Mouse (Mus musculus) neural tube, embryonic 11.5 days (tissue): ENCODE results near the gene Zfp358. TPM values are rescaled to one million over a fixed set of nuclear protein-coding genes. Genes with fewer than 3 reads are reported as not detected.

Source experiments
- ATAC-seq: fragments of 200-750 bp; cut with Nextera tagmentation; 2 replicates; pipeline ENCODE4 v1.8.0; 2017; ENCODE audit warnings: moderate number of reproducible peaks, mild to moderate bottlenecking, moderate TSS enrichment, moderate library complexity; ENCODE audit not compliant: insufficient read depth, low FRiP score, low TSS enrichment
- DNase-seq: peaks from one replicate; pipeline ENCODE4 v3.0.0-alpha.2; 2015; ENCODE audit warnings: low spot score
- H3K27ac ChIP-seq: fragments of 300-500 bp; sonication (generic); 2 replicates; pipeline ENCODE4 v1.5.1; 2014; ENCODE audit warnings: low read depth, mild to moderate bottlenecking, low read length
- H3K27me3 ChIP-seq: fragments of 300-500 bp; sonication (generic); 2 replicates; pipeline ENCODE4 v1.6.1; 2014; ENCODE audit warnings: mild to moderate bottlenecking, low read length, mixed read lengths; ENCODE audit not compliant: control insufficient read depth, insufficient read depth
- H3K36me3 ChIP-seq: fragments of 300-500 bp; sonication (generic); 2 replicates; pipeline ENCODE4 v1.6.1; 2014; ENCODE audit warnings: mild to moderate bottlenecking, low read length, moderate library complexity, mixed read lengths; ENCODE audit not compliant: control insufficient read depth, insufficient read depth
- H3K4me1 ChIP-seq: fragments of 300-500 bp; sonication (generic); 2 replicates; pipeline ENCODE4 v1.6.1; 2014; ENCODE audit warnings: low read length, mixed read lengths; ENCODE audit not compliant: control insufficient read depth, insufficient read depth
- H3K4me2 ChIP-seq: fragments of 300-500 bp; sonication (generic); 2 replicates; pipeline ENCODE4 v1.6.1; 2014; ENCODE audit warnings: low read depth, mild to moderate bottlenecking, moderate library complexity
- H3K4me3 ChIP-seq: fragments of 300-500 bp; sonication (generic); 2 replicates; pipeline ENCODE4 v1.5.1; 2014; ENCODE audit warnings: low read depth, low read length
- H3K9ac ChIP-seq: fragments of 300-500 bp; sonication (generic); 2 replicates; pipeline ENCODE4 v1.6.1; 2014; ENCODE audit warnings: mild to moderate bottlenecking, low read length
- H3K9me3 ChIP-seq: fragments of 300-500 bp; sonication (generic); 2 replicates; pipeline ENCODE4 v1.6.1; 2016; ENCODE audit warnings: low read length; ENCODE audit not compliant: control insufficient read depth
- WGBS: fragments of 180-500 bp; shearing (Covaris S2); extraction: QIAGEN DNeasy Blood & Tissue Kit; methylation state at CpG from one replicate; pipeline ENCODE4 v1.1.7; 2014; 5-methylcytosine and 5-hydroxymethylcytosine counted together
- polyA plus RNA-seq: library from polyadenylated mRNA; unstranded; fragments of >200 nt; fragmentation: Nextera tagmentation; extraction: Ambion mirVana; gene quantifications from 2 replicates; pipeline ENCODE4 v1.2.1, GENCODE M21; 2014

Zfp358 gene
- polyA plus RNA-seq, 1 experiment from 2014 or later: 29.9 TPM

DNA sequence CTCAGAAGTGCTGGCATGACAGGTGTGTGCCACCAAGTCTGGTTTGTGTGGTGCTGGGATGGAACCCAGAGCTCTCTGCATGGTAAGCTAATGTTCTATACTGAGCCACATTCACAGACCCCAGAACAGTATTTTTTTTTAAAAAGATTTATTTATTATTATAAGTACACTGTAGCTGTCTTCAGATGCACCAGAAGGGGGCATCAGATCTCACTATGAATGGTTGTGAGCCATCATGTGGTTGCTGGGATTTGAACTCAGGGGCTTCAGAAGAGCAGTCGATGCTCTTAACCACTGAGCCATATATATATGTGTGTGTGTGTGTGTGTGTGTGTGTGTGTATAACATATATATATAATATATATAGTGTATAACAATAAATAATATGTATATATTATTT, 24.1 kb upstream of the Zfp358 start:
- no peak for ATAC-seq
- H3K27me3 ChIP-seq: no peaks in the 10 kb centered on the region
- no peaks in the 10 kb centered on the region for H3K9me3 ChIP-seq
- no peak overlapping the region for H3K27ac ChIP-seq
- 84% methylated on average over 1 of the region's 1 CpGs for WGBS
- no peak for DNase-seq
- no peak overlapping the region for H3K4me3 ChIP-seq
- H3K9ac ChIP-seq: no peak overlapping the region
- no peak overlapping the region for H3K4me2 ChIP-seq
- H3K4me1 ChIP-seq: peaks cover 5% of the 10 kb centered on the region; the same call in 1 of the 2 replicates
- no peaks in the 10 kb centered on the region for H3K36me3 ChIP-seq

DNA sequence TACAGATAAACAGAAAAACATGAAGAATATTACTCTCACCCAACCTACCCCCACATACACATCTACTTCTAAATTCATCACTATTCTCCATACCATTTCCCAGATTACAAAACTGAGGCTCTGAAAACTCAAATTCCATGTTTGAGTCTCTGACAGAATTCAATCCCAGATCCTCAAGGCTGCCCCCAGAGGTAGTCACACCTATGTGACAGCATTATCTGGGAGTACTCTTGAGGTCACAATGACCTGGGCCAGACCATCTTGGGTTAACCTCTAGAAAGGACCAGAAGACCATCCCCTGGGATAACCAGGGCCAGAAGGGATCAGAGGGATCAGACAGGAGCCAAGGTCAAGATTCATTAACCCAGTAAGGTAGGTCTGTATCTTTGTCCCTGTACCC, 22.4 kb upstream of the Zfp358 start, which contains the start of gene Tex45:
Gene Tex45 (plus strand): TSS at position 301 of the 400 bp plus-strand sequence.
- no peak for DNase-seq
- no peak for ATAC-seq
- H3K4me1 ChIP-seq: peaks cover 5% of the 10 kb centered on the region; the same call in 1 of the 2 replicates
- no peak within 1 kb of the TSS for H3K4me2 ChIP-seq
- no peaks in the 10 kb centered on the region for H3K27me3 ChIP-seq
- no peak within 1 kb of the TSS for H3K9ac ChIP-seq
- H3K36me3 ChIP-seq: no peaks in the 10 kb centered on the region
- H3K4me3 ChIP-seq: no peak within 1 kb of the TSS
- no peaks in the 10 kb centered on the region for H3K9me3 ChIP-seq
- H3K27ac ChIP-seq: no peak within 1 kb of the TSS

DNA sequence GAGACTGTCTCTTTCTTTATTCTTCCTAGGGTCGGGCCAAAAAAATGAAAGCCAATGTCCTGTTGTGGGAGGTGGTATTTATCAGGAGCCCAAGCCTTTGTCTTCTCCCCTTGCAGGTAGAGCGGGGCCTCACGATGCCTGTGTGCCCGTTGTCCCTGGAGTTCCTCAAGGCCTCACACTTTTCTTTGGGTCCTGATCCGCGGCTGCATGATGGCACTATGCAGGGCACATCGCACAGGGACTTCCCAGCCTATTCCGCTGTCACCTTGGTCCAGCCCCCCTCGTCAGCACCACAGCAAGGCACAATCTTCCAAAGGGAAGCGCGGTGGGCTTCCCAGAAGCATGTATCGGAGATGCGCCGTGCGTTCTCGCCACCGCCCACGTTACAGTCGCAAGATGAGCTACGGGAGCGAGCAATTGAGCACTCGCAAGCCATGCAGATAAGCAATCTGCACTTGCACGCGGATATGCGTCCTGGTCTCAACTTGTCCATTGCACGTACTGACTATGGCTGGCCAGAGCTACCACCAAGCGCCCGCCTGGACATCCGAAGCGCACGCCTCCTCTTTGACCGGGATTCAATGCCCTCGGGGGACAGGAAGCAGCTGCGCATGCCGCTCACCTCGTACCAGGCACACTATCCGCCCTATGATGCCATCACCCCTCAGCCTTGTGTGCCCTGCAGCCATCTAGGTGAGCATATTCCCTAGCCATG, 17.1 kb upstream of the Zfp358 start:
- Histone ChIP-seq H3K27ac (no peak overlapping the region), H3K27me3 (no peaks in the 10 kb centered on the region), H3K9ac (no peak overlapping the region), H3K4me2 (peak overlapping the region; percentile 25), H3K4me1 (no peaks in the 10 kb centered on the region), H3K9me3 (no peaks in the 10 kb centered on the region), H3K36me3 (no peaks in the 10 kb centered on the region), H3K4me3 (no peak overlapping the region)
- WGBS: 26% methylated on average over 37 of the region's 37 CpGs
- ATAC-seq (no peak), DNase-seq (no peak)

DNA sequence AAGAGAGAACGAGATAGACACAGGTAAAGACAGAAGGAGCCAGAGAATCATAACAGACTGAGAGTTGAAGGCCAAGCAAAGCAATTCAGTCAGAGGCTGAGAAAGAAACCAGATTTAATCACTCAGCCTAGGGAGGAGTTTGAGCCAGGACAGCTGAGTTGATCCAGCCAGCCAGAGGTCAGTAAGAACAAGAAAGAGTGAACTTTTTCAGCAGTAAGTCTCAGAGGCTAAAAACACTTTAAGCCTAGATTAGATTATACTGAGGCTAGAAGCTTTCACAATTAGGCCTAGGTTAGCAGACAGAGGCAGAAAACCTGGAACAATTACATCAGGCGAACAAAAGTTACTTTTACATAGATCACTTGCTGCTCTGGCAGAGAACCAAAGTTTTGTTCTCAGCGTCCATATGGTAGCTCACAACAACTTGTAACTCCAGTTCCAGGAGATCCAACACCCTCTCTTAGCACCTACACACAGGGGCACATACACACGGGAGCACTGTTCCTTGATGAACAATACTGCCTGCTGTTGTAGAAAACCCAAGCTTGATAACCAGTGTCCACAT, 12.6 kb upstream of the Zfp358 start:
- no peak overlapping the region for H3K27ac ChIP-seq
- no peaks in the 10 kb centered on the region for H3K27me3 ChIP-seq
- no peak overlapping the region for H3K9ac ChIP-seq
- no peaks in the 10 kb centered on the region for H3K36me3 ChIP-seq
- H3K4me3 ChIP-seq: no peak overlapping the region
- no peaks in the 10 kb centered on the region for H3K4me1 ChIP-seq
- ATAC-seq (no peak), DNase-seq (no peak)
- H3K9me3 ChIP-seq: no peaks in the 10 kb centered on the region
- no peak overlapping the region for H3K4me2 ChIP-seq
- 75% methylated on average over 4 of the region's 4 CpGs for WGBS

DNA sequence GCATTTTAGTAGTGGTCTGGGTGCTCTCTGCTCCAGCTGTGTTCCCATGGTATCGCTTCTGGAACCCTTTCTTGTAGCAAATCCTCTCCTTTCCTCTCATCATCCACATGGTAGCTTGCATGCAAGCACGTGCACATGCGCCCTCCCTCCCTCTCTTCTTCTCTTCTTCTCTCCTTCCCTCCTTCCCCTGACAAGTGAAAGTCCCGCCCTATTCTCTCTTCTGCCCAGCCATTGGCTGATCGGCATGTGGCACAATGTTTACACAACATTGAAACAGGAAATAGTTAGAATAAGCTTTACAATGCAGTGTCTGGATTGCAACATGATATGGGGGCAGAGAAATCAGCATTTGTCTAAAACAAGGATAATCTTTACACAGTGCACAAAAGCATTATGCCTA, 11.3 kb upstream of the Zfp358 start:
- no peak for DNase-seq
- no peaks in the 10 kb centered on the region for H3K9me3 ChIP-seq
- WGBS: 70% methylated on average over 5 of the region's 5 CpGs
- no peak overlapping the region for H3K4me2 ChIP-seq
- no peaks in the 10 kb centered on the region for H3K36me3 ChIP-seq
- H3K27ac ChIP-seq: no peak overlapping the region
- no peaks in the 10 kb centered on the region for H3K27me3 ChIP-seq
- no peaks in the 10 kb centered on the region for H3K4me1 ChIP-seq
- no peak for ATAC-seq
- H3K4me3 ChIP-seq: no peak overlapping the region
- no peak overlapping the region for H3K9ac ChIP-seq

DNA sequence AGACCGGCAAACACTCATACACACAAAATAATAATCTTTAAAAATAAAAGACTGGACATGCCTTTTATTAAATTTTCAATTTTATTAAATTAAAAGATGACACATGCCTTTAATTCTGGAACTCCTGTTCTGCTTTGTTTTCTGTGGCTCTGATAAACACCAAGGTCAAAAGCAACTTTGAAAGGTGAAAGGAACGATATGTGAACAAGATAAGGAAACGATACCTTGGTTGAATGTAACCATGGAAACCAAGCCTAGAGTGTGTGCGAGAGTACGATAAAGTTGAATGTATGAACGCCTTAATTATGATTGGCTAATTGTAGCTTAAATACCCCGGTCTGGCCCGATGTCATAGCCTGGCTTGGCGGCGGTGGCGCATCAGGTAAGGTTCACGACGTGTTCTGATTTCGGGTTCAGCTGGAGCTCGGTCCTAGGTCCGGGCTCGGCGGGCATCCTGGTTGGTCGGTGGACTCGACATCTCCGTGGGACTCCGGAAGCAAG, 10.6 kb upstream of the Zfp358 start:
- DNase-seq (no peak), ATAC-seq (no peak)
- Histone ChIP-seq H3K4me1 (no peaks in the 10 kb centered on the region), H3K4me3 (no peak overlapping the region), H3K36me3 (no peaks in the 10 kb centered on the region), H3K4me2 (no peak overlapping the region), H3K27ac (no peak overlapping the region), H3K9ac (no peak overlapping the region), H3K9me3 (no peaks in the 10 kb centered on the region), H3K27me3 (no peaks in the 10 kb centered on the region)
- 86% methylated on average over 22 of the region's 22 CpGs for WGBS

DNA sequence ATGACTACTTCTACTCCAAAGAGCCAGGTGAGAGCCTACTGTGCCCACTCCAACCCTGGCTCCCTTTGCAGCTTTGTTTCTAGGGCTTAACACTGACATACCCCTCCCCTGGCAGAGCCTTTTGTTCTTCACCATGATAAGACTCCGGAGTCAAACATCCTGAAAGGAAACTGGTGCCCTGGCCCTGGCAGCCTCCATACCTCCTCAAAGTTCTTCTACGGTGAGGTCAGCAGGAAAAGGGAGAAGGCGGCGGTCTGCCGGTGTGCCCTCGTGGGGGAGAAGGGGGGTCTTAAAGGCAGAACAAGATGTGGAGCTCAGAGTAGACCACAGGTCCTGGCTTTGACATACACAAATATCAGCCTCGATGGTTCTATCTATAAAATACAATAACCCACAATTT, 9.4 kb upstream of the Zfp358 start:
- ATAC-seq (no peak), DNase-seq (no peak)
- H3K9ac ChIP-seq: no peak overlapping the region
- H3K27ac ChIP-seq: no peak overlapping the region
- no peaks in the 10 kb centered on the region for H3K27me3 ChIP-seq
- no peak overlapping the region for H3K4me2 ChIP-seq
- no peaks in the 10 kb centered on the region for H3K4me1 ChIP-seq
- H3K36me3 ChIP-seq: no peaks in the 10 kb centered on the region
- 91% methylated on average over 7 of the region's 7 CpGs for WGBS
- no peaks in the 10 kb centered on the region for H3K9me3 ChIP-seq
- no peak overlapping the region for H3K4me3 ChIP-seq

DNA sequence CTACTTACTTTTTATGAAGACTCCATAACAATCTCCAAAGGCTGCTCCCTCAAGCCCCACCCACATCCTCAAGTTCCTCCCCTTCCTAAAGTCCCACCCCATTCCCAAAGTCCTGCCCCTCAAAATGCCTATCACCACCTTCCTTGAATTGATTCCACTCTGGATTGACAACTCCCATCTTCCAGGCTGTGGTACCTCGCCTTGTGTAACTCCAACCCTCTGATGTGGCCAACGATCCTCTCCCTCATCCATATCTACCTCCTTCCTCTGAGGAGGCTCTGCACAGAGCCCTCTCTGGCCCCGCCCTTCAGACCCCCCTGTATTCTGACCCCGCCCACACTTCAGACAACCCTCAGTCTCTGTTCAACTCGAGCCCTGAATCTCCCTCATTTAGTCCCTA, 7.7 kb upstream of the Zfp358 start:
- H3K36me3 ChIP-seq: no peaks in the 10 kb centered on the region
- ATAC-seq (no peak), DNase-seq (no peak)
- H3K27ac ChIP-seq: no peak overlapping the region
- H3K27me3 ChIP-seq: no peaks in the 10 kb centered on the region
- H3K4me3 ChIP-seq: no peak overlapping the region
- no peaks in the 10 kb centered on the region for H3K4me1 ChIP-seq
- WGBS: 34% methylated on average over 5 of the region's 5 CpGs
- no peak overlapping the region for H3K4me2 ChIP-seq
- no peaks in the 10 kb centered on the region for H3K9me3 ChIP-seq
- no peak overlapping the region for H3K9ac ChIP-seq

DNA sequence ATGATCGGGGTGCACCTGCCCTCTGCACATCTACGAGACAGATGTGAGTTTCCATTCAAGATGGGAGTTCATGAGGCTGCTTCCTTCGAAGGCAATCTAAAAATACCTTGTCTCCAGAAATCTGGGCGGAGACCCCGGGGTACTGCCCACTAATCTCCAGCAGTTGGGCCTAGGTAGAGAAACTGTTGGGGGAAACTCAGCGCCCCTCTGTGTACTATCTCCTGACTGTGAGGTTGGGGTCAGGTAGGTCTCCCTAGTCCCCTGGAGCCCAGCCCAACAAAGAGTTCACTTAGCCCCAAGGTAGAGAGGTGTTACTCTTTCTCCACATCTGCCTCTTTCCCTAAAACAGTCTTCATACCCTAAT, 889 bp downstream of the Zfp358 start:
- H3K9me3 ChIP-seq: peaks cover 5% of the 10 kb centered on the region; the same call in 1 of the 2 replicates
- DNase-seq: no peak
- peak overlapping the region; percentile 61 for H3K4me3 ChIP-seq
- H3K27me3 ChIP-seq: no peaks in the 10 kb centered on the region
- peaks cover 19% of the 10 kb centered on the region for H3K36me3 ChIP-seq
- no peaks in the 10 kb centered on the region for H3K4me1 ChIP-seq
- H3K4me2 ChIP-seq: peak overlapping the region; percentile 61
- H3K9ac ChIP-seq: peak overlapping the region; percentile 81
- H3K27ac ChIP-seq: no peak overlapping the region
- 53% methylated on average over 6 of the region's 6 CpGs for WGBS
- no peak for ATAC-seq
